Mouse (Mus musculus): Measurements from ENCODE around the gene Mrpl33. TPM values are rescaled to one million over a fixed set of nuclear protein-coding genes. Genes with fewer than 3 reads are reported as not detected.

Mrpl33 gene
- total RNA-seq (2018; cell fraction: chromatin; rRNA removed): 10 to 100 TPM in 25 of 26 experiments, 1 to 10 TPM in 1; 10.0 to 81.9 (median 34.8) TPM
- 100 to 1,000 TPM in 24 of 26 experiments, 10 to 100 TPM in 2; 95.5 to 185 (median 126) TPM for total RNA-seq (2018; cell fraction: cytosol; rRNA removed)
- total RNA-seq (2018; cell fraction: nucleus; rRNA removed): 100 to 1,000 TPM in 2 of 26 experiments, 10 to 100 TPM in 24; 24.9 to 103 (median 51.3) TPM
- 82.1 to 184 TPM (median 121 TPM) in 3 replicates for polyA plus RNA-seq (2018)

DNA sequence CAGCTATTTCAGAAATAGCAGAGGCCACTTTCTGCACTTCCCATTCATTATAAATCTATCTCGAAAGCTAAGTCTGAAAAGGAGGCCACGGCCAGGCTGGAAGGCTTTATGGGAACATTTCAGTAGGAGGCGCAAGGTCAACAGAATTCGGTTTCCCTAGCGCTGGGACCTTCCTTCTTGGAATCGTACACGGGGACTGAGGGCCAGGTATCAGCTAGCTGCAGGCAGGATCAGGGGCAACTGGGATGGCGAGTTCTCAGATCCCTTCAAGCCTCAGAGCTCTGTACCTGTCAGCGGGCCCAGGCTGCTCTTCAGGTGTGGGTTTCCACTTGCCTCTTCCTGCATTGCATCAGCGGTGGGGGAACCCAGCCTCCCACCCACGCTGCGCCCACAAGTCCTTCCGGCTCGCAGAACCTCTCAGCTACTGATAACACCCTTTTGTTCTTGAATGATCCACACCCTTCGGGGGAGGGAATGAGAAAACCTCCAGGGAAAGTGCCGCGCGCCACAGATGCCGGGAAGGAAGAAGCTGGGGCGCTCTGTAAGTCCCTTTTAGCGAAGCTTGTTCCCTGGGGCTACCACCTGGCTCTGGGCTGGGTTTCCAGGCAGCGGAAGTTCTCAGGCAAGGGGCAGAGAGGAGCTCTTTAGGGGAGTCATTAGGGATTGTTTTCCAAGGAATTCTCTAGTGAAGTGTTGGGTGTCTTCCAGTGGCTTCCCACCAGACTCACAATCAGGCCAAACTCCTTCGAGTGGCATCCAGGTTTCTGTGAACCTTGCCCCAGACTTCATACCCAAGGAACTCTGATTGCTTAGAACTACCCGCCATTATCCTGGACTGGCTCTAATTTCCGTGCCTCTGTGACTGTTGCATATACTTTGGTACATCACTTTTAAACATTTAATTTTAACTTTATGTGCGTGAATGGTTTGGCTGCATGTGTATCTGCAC, at the start of gene Mrpl33:
Gene Mrpl33 (plus strand): TSS at position 455 of the 949 bp plus-strand sequence.
- WGBS (ENCODE audit: missing documents): 23% methylated on average over 26 of the region's 26 CpGs
- Histone ChIP-seq H3K4me3 (ENCODE audit: inconsistent target) (peak within 1 kb of the TSS; percentile 16; the same call in 1 of the 2 replicates), H3K79me2 (ENCODE audit: inconsistent target) (no peaks in the 10 kb centered on the region), H3K36me3 (ENCODE audit: inconsistent target) (no peaks in the 10 kb centered on the region), H3K27ac (0 out of 2 replicates have a peak within 1 kb of the TSS, but pooled peaks have one; percentile 9)

DNA sequence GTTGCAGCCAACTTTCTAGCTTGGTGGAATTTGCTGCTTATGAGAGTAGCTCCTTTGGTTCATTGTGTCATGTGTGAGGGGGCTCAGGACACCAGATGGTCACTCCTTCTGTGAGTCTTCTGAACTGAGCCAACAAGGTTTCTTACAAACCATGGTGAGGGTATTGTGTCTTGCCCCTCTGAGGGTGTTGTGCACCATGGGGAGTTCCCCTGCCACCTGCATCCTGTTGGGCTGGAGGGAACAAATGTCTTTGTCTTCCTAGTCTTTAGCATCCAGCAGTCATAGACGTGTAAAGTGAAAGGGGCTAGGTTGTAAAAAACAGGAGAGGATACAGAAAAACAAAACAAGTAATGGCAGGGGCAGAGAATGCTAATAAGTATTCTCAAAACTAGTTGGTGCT, 37.3 kb upstream of the Mrpl33 start:
- Histone ChIP-seq H3K4me3 (ENCODE audit: inconsistent target) (no peak overlapping the region), H3K79me2 (ENCODE audit: inconsistent target) (no peaks in the 10 kb centered on the region), H3K36me3 (ENCODE audit: inconsistent target) (peaks cover 41% of the 10 kb centered on the region), H3K27ac (no peak overlapping the region)
- WGBS (ENCODE audit: missing documents): 67% methylated on average over 1 of the region's 1 CpGs

DNA sequence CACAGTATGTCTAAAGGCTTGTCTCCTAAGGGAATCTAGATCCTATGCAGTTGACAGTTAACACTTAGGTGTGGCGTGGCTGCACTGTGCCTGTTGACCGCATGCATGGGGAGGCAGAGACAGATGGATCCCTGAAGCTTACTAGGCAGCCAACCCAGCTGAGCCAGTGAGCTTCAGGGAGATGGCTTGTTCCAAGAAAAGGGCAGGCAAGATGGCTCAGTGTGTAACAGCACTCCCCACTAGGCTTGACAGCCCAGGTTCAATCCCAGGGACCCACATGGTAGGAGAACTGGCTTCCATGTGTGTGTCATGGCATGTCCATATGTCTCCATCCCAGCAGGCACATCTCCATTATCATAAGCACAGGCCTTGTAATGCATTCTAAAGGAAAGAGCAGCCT, 36.4 kb upstream of the Mrpl33 start:
- H3K4me3 ChIP-seq (ENCODE audit: inconsistent target): no peak overlapping the region
- WGBS (ENCODE audit: missing documents): 100% methylated on average over 2 of the region's 2 CpGs

DNA sequence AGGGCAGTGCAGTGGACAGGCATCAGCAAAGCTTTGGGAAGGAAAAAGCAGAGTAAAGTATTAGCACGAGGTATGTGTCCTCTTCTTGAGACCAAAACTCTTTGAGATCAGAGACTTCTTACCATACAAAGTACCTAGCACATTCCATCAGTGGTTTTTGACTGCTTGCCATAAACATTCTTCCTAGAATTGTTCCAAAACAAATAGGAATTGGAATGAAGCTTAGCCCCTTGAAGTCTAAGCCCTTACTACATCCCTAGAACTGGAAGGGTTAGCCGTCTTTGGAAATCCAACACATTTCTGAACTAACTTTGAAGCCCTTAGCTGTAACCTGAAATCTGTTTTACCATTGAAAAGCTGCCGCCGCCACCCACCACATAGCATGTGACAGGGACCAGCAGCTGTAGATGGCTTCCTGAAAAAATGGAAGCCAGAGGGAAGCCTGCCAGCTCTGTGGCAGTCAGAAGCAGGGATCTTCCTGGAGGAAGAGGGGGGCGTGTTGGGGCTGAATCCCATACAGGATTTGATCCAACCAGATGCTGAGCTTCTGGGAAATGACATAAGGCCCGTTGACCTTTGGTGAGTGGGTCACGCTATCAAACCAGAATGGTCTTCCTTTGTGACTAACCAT, 34.6 kb upstream of the Mrpl33 start:
- H3K4me3 ChIP-seq (ENCODE audit: inconsistent target): no peak overlapping the region
- no peaks in the 10 kb centered on the region for H3K79me2 ChIP-seq (ENCODE audit: inconsistent target)
- no peak overlapping the region for H3K27ac ChIP-seq
- H3K36me3 ChIP-seq (ENCODE audit: inconsistent target): 0 out of 2 replicates have a peak, but pooled peaks cover 24% of the 10 kb centered on the region
- WGBS (ENCODE audit: missing documents): 94% methylated on average over 7 of the region's 7 CpGs

More for the DNA sequence above, 36.4 kb upstream of the Mrpl33 start:
- no peaks in the 10 kb centered on the region for H3K79me2 ChIP-seq (ENCODE audit: inconsistent target)
- peaks cover 32% of the 10 kb centered on the region for H3K36me3 ChIP-seq (ENCODE audit: inconsistent target)
- no peak overlapping the region for H3K27ac ChIP-seq

DNA sequence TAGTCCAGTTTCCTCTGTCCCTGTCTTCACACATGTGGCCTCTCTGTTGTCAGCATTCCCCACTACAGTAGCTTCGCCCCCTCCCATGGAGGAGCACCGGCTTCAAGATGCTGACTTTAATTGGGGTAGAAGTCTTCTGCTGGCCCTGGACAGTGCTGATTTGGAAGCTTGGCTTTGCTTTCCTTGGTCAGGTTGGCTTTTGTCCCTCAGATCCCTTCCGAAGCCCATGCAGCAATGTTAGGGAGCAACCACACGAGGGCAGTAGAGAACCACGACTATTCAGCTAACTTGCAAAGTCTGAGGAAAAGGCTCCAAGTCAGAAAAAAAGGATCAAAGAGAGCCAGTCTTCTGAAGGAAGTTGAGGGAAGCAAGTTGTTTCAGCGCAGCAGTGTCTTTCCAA, 33.2 kb upstream of the Mrpl33 start:
- Histone ChIP-seq H3K79me2 (ENCODE audit: inconsistent target) (peaks cover 12% of the 10 kb centered on the region; the same call in 1 of the 2 replicates), H3K27ac (no peak overlapping the region), H3K4me3 (ENCODE audit: inconsistent target) (no peak overlapping the region), H3K36me3 (ENCODE audit: inconsistent target) (0 out of 2 replicates have a peak, but pooled peaks cover 24% of the 10 kb centered on the region)
- 14% methylated on average over 6 of the region's 6 CpGs for WGBS (ENCODE audit: missing documents)

DNA sequence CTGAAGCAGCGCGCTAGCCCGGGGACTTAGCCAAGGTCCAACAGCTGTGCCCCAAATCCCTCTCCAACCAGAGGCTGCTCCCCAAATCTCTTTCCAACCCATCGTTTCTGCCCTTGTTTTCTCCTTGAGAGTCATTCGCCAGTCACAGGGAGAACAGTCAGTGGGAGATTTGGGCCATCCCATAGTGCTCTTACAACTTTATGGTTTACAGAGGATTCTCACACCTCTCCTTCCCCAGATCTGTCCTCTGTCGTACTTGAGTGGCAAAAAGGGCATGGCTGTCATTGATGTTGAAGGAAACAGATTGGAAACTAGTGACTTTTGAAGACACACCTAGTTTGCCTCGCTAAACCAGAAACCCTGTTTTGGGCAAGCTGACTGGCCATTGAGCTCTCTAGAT, 32.8 kb upstream of the Mrpl33 start:
- Histone ChIP-seq H3K36me3 (ENCODE audit: inconsistent target) (0 out of 2 replicates have a peak, but pooled peaks cover 20% of the 10 kb centered on the region), H3K4me3 (ENCODE audit: inconsistent target) (no peak overlapping the region), H3K27ac (no peak overlapping the region), H3K79me2 (ENCODE audit: inconsistent target) (peaks cover 16% of the 10 kb centered on the region)
- 43% methylated on average over 7 of the region's 7 CpGs for WGBS (ENCODE audit: missing documents)

DNA sequence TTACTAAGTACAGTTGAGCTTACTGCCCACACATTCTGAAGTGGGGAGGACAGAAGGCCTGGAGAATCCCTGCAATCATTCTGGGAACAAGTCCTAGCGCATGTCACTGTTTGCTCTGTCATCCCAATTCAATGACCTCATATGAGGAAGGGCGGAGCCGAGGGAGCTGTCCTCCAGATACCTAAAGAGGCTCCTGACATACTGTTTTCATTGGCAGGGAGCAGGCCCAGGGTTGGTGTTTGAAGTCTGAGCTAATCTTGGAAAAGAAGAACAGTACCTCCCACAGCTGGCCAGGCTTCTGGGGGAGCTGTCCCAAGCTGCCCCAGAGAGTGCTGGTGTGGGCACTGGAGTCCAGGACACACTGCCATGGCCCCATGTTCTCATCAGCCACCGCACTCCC, 31.8 kb upstream of the Mrpl33 start:
- Histone ChIP-seq H3K79me2 (ENCODE audit: inconsistent target) (peaks cover 26% of the 10 kb centered on the region), H3K27ac (no peak overlapping the region), H3K4me3 (ENCODE audit: inconsistent target) (no peak overlapping the region), H3K36me3 (ENCODE audit: inconsistent target) (0 out of 2 replicates have a peak, but pooled peaks cover 15% of the 10 kb centered on the region)
- 90% methylated on average over 4 of the region's 4 CpGs for WGBS (ENCODE audit: missing documents)

DNA sequence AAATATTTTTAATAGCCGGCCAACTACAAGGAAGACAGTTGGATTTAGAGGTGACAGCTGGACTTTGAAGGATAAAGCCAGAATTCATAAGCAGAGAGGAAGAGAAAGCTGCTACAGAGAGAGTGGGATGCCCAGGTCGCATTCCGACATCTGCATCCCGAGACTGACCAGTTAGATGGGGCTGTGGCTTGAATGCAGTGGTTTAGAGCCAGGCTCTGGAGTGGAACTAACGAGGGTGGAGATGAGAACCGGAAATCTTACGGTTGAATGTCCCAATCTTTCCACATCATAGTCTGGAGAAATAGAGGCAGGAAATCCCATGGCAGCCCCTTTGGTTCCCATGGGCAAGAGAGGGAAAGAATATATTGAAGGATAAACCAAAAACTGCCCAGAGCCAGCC, 30.7 kb upstream of the Mrpl33 start:
- H3K4me3 ChIP-seq (ENCODE audit: inconsistent target): no peak overlapping the region
- WGBS (ENCODE audit: missing documents): 93% methylated on average over 7 of the region's 7 CpGs
- H3K27ac ChIP-seq: no peak overlapping the region
- H3K79me2 ChIP-seq (ENCODE audit: inconsistent target): peaks cover 26% of the 10 kb centered on the region
- 0 out of 2 replicates have a peak, but pooled peaks cover 15% of the 10 kb centered on the region for H3K36me3 ChIP-seq (ENCODE audit: inconsistent target)

DNA sequence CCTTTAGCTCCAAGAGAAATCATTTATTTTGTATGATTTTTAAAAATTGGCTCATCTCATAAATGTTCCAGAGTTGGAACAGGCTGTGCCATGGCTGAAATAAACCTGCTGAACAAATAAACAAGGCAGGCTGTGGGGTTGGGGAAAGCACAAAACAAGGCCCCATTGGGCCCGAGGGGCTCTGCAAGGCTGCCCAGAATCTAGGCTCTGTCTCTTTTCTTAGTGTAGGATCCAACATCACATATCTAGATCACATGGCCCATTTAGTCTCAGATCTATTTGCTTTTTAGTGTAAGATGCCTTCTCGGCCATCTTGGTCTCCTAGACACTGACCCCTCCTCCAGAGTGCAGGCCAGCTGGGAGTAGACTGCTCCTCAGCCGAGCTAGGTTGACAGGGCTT, 30.3 kb upstream of the Mrpl33 start:
- H3K79me2 ChIP-seq (ENCODE audit: inconsistent target): peaks cover 26% of the 10 kb centered on the region
- 92% methylated on average over 3 of the region's 3 CpGs for WGBS (ENCODE audit: missing documents)
- no peak overlapping the region for H3K4me3 ChIP-seq (ENCODE audit: inconsistent target)
- 0 out of 2 replicates have a peak, but pooled peaks cover 15% of the 10 kb centered on the region for H3K36me3 ChIP-seq (ENCODE audit: inconsistent target)
- no peak overlapping the region for H3K27ac ChIP-seq

DNA sequence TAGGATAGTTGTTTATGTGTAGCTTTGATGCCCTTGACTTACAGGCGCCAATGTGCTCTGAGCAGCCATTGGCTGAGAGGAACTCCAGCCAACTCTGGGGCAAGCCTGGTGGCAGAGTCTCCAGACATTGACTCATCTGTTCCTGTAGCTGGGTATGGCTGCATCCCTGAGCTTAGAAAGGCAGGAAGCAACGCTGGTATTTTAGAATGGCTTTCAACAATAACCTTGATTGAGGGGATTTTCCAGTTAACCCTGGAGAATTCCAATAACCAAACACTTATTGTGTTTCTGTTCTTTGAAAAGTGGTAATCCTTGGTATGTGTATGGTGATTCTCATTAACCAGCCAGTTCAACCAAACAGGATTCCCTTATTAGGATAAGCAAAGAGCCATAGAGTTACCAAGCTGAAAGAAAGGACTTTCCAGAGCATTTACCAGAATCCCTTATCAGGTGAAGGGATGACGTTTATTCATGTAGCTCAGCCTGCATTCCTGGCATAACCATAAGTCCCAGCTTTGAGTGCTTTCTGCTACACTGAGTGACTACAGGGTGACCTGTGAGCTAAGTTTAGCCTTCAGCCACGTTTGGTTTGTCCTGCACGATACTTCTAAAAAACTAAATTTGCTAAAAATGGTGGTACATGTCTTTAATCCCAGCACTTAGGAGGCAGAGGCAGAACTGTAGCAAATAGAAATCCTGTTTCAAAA, 28.6 kb upstream of the Mrpl33 start:
- peaks cover 26% of the 10 kb centered on the region for H3K79me2 ChIP-seq (ENCODE audit: inconsistent target)
- no peaks in the 10 kb centered on the region for H3K36me3 ChIP-seq (ENCODE audit: inconsistent target)
- no peak overlapping the region for H3K4me3 ChIP-seq (ENCODE audit: inconsistent target)
- 82% methylated on average over 5 of the region's 5 CpGs for WGBS (ENCODE audit: missing documents)
- H3K27ac ChIP-seq: peak overlapping the region; percentile 98

DNA sequence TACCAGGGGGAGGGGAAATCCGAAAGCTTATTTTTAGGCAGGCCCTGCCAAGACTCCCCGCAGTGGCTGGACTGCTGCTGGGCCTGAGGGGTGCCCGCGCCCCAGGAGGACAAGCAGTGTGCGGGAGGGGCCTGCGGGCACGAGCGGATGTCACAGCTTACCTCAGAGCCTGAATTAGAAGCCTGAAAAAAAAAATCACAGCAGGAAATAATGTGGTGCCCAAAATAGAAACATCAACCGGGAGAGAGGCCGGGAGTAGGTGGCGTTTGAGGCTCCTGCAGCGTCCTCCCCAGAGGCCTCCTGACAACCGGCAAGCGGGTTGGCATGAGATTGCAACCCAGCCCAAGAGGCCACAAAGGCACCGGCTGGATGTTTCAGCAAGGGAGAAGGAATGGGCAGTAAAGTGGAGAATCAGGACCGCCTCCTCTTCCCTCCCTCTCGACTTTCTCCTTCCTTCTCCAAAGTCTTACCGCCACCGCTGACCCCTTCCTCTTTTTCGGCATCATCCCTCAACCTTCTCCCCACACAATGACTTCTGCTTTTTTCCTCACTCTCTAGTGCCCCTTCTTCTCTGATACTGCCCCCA, 25.6 kb upstream of the Mrpl33 start:
- Histone ChIP-seq H3K36me3 (ENCODE audit: inconsistent target) (no peaks in the 10 kb centered on the region), H3K79me2 (ENCODE audit: inconsistent target) (peaks cover 26% of the 10 kb centered on the region), H3K27ac (peak overlapping the region; percentile 98), H3K4me3 (ENCODE audit: inconsistent target) (peak overlapping the region; percentile 38)
- 2% methylated on average over 20 of the region's 20 CpGs for WGBS (ENCODE audit: missing documents)

DNA sequence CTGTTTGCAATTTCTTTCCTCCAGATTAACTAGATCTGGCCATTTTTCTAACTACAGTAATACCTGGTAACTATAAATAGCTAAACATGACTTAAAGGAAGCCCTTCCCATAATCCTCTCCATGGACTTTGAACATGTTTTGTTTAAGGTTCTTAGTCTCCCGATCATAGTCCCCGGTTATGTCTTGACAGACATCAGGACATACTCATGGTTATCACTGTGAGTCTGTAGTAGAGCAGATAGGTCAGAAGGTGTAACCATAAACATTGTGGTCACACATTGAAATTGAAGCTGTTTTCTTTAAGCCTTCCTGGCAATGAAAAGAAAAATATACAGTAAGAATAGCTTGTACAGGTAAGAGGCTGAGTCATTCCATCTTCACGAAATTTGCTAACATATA, 23.0 kb upstream of the Mrpl33 start:
- WGBS (ENCODE audit: missing documents): 92% methylated on average over 3 of the region's 3 CpGs
- Histone ChIP-seq H3K36me3 (ENCODE audit: inconsistent target) (no peaks in the 10 kb centered on the region), H3K27ac (no peak overlapping the region), H3K79me2 (ENCODE audit: inconsistent target) (peaks cover 12% of the 10 kb centered on the region), H3K4me3 (ENCODE audit: inconsistent target) (no peak overlapping the region)

DNA sequence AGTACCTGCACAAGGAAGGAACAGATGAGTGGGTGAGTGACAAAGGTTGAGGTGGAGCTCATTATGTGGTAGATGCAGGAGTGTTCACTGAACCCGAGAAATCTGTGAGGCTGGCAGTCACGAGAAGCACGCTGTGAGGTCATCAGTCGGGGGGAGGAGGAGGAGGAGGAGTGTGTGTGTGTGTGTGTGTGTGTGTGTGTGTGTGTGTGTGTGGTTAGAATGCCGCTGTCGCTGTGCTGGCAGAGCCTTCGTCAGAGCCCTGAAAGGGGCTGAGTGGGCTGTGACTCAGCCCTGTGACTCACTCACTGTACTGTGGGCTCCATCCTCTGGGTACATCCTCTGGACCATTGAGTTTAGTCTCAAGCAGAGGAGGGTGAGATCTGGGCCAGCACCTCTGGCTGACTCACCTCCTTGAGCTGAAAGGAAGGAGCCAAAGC, 20.2 kb upstream of the Mrpl33 start:
- no peaks in the 10 kb centered on the region for H3K36me3 ChIP-seq (ENCODE audit: inconsistent target)
- no peak overlapping the region for H3K4me3 ChIP-seq (ENCODE audit: inconsistent target)
- H3K79me2 ChIP-seq (ENCODE audit: inconsistent target): no peaks in the 10 kb centered on the region
- WGBS (ENCODE audit: missing documents): 23% methylated on average over 7 of the region's 7 CpGs
- peak overlapping the region; percentile 73 for H3K27ac ChIP-seq

DNA sequence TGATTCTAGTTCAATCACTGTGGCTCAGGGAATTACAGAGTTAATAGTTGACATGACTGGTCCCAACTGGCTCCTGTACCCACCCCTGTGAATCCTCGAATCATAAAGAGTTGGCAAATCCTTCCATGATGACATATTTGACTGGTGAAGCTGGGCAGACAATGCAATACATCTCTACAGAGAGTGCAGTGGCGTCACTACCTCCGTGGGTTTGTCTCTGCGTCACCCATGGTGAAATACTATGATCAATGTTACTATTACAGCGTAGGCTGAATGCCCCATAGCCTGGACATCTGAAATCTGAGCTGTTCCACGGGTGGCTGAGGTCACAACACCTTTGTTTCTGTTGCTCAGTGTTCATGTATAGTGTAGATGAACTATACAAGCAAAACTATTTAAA, 15.5 kb upstream of the Mrpl33 start:
- H3K4me3 ChIP-seq (ENCODE audit: inconsistent target): no peak overlapping the region
- 72% methylated on average over 6 of the region's 6 CpGs for WGBS (ENCODE audit: missing documents)
- H3K27ac ChIP-seq: no peak overlapping the region
- no peaks in the 10 kb centered on the region for H3K79me2 ChIP-seq (ENCODE audit: inconsistent target)
- no peaks in the 10 kb centered on the region for H3K36me3 ChIP-seq (ENCODE audit: inconsistent target)

All from macrophage (primary cell).